Mouse (Mus musculus): Measurements from ENCODE around the gene Vipr1. TPM values are rescaled to one million over a fixed set of nuclear protein-coding genes. Genes with fewer than 3 reads are reported as not detected.

Gene Vipr1
- total and polyA plus RNA-seq, 3 experiments, result 0.08 to 0.11 TPM; not detected in 1

DNA sequence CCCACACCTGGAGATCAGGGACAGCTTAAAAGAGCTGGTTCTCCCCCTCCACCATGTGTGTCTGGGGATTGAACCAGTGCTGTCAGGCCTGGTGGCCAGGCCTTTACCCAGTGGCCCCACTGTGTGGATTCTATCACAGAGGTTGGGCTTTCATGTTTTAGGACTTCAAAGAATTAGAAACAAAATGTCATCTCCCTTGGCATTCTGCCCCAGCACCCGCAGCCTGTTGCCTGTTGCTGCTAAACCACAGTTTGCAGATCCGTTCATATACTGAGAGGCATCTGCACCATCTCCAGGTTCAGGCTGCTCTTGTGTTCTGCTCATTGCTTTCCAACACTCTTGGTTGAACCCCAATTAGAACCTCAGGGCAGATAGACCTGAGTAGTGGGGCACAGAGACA is 40.1 kb upstream of the Vipr1 start:
- peaks cover 5% of the 10 kb centered on the region for H3K9me3 ChIP-seq (replicated peaks; ENCODE audit: low read length)
- H3K4me3 ChIP-seq (replicated peaks in 1 of 3; ENCODE audit: low read depth in 2 of 3, low read length in 2 of 3, poor library complexity in 1 of 3), result no peak overlapping the region
- in situ Hi-C loops (cut with MboI; ENCODE audit: low pct_ligation_motif_present, low pct_unique_long_range_greater_than_20kb, low sequenced_read_pairs), result loop anchor here (5.0 kb wide), 1 partner anchor 120 kb away; no protein-coding TSS in a partner anchor
- H3K27ac ChIP-seq (ENCODE audit: insufficient read depth, low read depth), result no peak overlapping the region
- H3K79me2 ChIP-seq (replicated peaks; ENCODE audit: control insufficient read depth, extremely low read depth, insufficient read depth, poor library complexity, severe bottlenecking), result no peaks in the 10 kb centered on the region
- no peak for TF ChIP-seq NELFE (IDR thresholded peaks at IDR 0.05; ENCODE audit: low read depth, low read length)
- no peak for TF ChIP-seq HCFC1 (IDR thresholded peaks at IDR 0.05; ENCODE audit: low read depth, low read length)
- TF ChIP-seq ELF1 (IDR thresholded peaks at IDR 0.05; ENCODE audit: low read depth, low read length), result no peak
- no peak for TF ChIP-seq MXI1 (IDR thresholded peaks at IDR 0.05; ENCODE audit: low read depth, low read length)
- no peak for TF ChIP-seq MAX (IDR thresholded peaks at IDR 0.05; ENCODE audit: low read length)
- no peak for TF ChIP-seq TCF12 (IDR thresholded peaks at IDR 0.05; ENCODE audit: low read depth, low read length)
- no peak for TF ChIP-seq CHD2 (IDR thresholded peaks at IDR 0.05; ENCODE audit: low read length)
- no peak for TF ChIP-seq KAT2A (IDR thresholded peaks at IDR 0.05; ENCODE audit: insufficient replicate concordance, low read length)
- no peak for TF ChIP-seq MEF2A (IDR thresholded peaks at IDR 0.05; ENCODE audit: borderline replicate concordance, low read depth, low read length)
- no peak for TF ChIP-seq BHLHE40 (IDR thresholded peaks at IDR 0.05; ENCODE audit: low read depth, low read length)
- no peak for TF ChIP-seq USF2 (conservative IDR thresholded peaks at IDR 0.05; ENCODE audit: low read depth, low read length)
- no peak for TF ChIP-seq SIN3A (IDR thresholded peaks at IDR 0.05; ENCODE audit: low read length)
- no peak for TF ChIP-seq GABPA (IDR thresholded peaks at IDR 0.05; ENCODE audit: insufficient replicate concordance, low read depth, low read length)
- no peak for TF ChIP-seq POLR2AphosphoS2 (IDR thresholded peaks at IDR 0.05; ENCODE audit: low read depth, low read length)
- no peak for TF ChIP-seq CTCF (conservative IDR thresholded peaks at IDR 0.05 in 1 of 2, IDR thresholded peaks at IDR 0.05 in 1 of 2; ENCODE audit: low read depth in 2 of 2, low read length in 2 of 2)
- no peak for TF ChIP-seq POLR2A (IDR thresholded peaks at IDR 0.05; ENCODE audit: low read depth, low read length)
- no peak for TF ChIP-seq UBTF (IDR thresholded peaks at IDR 0.05; ENCODE audit: low read depth, low read length)
- no peak for TF ChIP-seq ZNF384 (IDR thresholded peaks at IDR 0.05; ENCODE audit: low read depth, low read length)
- TF ChIP-seq IRF4 (IDR thresholded peaks at IDR 0.05; ENCODE audit: low read depth, low read length), result no peak
- TF ChIP-seq PAX5 (IDR thresholded peaks at IDR 0.05; ENCODE audit: low read length), result no peak
- H3K36me3 ChIP-seq (replicated peaks in 1 of 2; ENCODE audit: control insufficient read depth in 1 of 2, insufficient read depth in 1 of 2, low read length in 1 of 2), result no peaks in the 10 kb centered on the region
- H3K4me2 ChIP-seq (ENCODE audit: insufficient read depth, low read depth, poor library complexity, severe bottlenecking), result no peak overlapping the region
- H3K27me3 ChIP-seq (replicated peaks), result no peaks in the 10 kb centered on the region
- no peak overlapping the region for H3K9ac ChIP-seq (ENCODE audit: insufficient read depth, low read depth)
- no peaks in the 10 kb centered on the region; a peak in 1 of 4 replicates for H3K4me1 ChIP-seq (ENCODE audit: control insufficient read depth in 1 of 2, insufficient read depth in 2 of 2)
- DNase-seq (ENCODE audit: extremely low read depth), result no peak
- dilution Hi-C loops (cut with MboI; ENCODE audit: extremely low pct_ligation_motif_present, extremely low pct_unique_long_range_greater_than_20kb, low sequenced_read_pairs), result no loop called here

DNA sequence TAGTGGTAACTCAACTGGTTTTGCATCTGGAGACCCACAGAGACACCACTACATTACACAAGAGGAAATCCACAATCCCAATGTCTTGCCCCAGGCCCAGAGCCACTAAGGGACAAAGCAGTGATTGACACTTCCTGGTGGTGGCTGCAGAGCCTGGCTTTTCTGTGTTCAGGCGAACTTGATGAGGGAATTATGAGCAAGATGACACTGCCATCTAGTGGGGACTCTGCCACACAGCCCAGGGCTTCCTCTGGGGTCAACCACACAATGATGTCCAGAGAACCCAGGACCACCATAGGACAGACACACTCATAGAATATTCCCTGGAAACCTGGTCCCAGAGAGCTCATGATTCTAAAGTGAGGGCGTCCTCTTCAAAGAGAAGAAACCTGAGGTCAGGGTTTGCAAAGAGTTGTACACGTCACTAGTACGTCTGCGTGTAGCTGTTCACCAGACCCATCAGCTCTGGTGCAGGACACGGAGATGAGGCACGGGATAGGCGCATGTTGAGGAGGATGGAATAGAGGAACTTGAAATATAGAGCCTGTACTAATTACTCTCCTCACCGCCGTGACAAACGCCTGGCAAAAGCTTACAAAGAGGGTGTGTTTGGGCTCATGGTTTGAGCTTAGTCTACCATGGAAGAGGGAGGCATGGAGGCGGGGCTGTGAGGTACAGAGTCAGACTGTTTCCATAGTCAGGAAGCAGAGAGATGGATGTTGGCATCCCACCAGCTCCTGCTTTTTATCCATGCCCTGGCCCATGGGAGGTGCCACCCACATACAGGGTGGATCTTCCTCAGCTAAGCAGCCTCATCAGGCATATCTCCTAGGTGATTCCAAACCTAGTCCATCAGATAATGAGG is 36.9 kb upstream of the Vipr1 start:
- TF ChIP-seq CHD1 (IDR thresholded peaks at IDR 0.05; ENCODE audit: low read depth, low read length) (no peak), CTCF (conservative IDR thresholded peaks at IDR 0.05 in 1 of 2, IDR thresholded peaks at IDR 0.05 in 1 of 2; ENCODE audit: low read depth in 2 of 2, low read length in 2 of 2) (peak; percentile 62 to 95), JUND (conservative IDR thresholded peaks at IDR 0.05; ENCODE audit: low read depth, low read length) (no peak), IRF4 (IDR thresholded peaks at IDR 0.05; ENCODE audit: low read depth, low read length) (0 out of 2 replicates have a peak, but pooled peaks have one; percentile 8), RCOR1 (conservative IDR thresholded peaks at IDR 0.05; ENCODE audit: low read depth, low read length) (no peak), ELF1 (IDR thresholded peaks at IDR 0.05; ENCODE audit: low read depth, low read length) (peak; percentile 77), KAT2A (IDR thresholded peaks at IDR 0.05; ENCODE audit: insufficient replicate concordance, low read length) (no peak), HCFC1 (IDR thresholded peaks at IDR 0.05; ENCODE audit: low read depth, low read length) (no peak), ZNF384 (IDR thresholded peaks at IDR 0.05; ENCODE audit: low read depth, low read length) (no peak), SMC3 (IDR thresholded peaks at IDR 0.05; ENCODE audit: low read depth, low read length) (peak; percentile 96), ZC3H11A (IDR thresholded peaks at IDR 0.05; ENCODE audit: low read depth, low read length) (peak; percentile 78), SIN3A (IDR thresholded peaks at IDR 0.05; ENCODE audit: low read length) (no peak), BHLHE40 (IDR thresholded peaks at IDR 0.05; ENCODE audit: low read depth, low read length) (no peak), UBTF (IDR thresholded peaks at IDR 0.05; ENCODE audit: low read depth, low read length) (no peak), MEF2A (IDR thresholded peaks at IDR 0.05; ENCODE audit: borderline replicate concordance, low read depth, low read length) (no peak), POLR2AphosphoS2 (IDR thresholded peaks at IDR 0.05; ENCODE audit: low read depth, low read length) (no peak), RAD21 (IDR thresholded peaks at IDR 0.05; ENCODE audit: low read depth, low read length) (peak; percentile 94)
- Histone ChIP-seq H3K27ac (ENCODE audit: insufficient read depth, low read depth) (no peak overlapping the region), H3K27me3 (replicated peaks) (no peaks in the 10 kb centered on the region), H3K9me3 (replicated peaks; ENCODE audit: low read length) (peaks cover 5% of the 10 kb centered on the region), H3K9ac (ENCODE audit: insufficient read depth, low read depth) (no peak overlapping the region), H3K4me3 (replicated peaks in 1 of 3; ENCODE audit: low read depth in 2 of 3, low read length in 2 of 3, poor library complexity in 1 of 3) (no peak overlapping the region), H3K4me2 (ENCODE audit: insufficient read depth, low read depth, poor library complexity, severe bottlenecking) (no peak overlapping the region), H3K4me1 (ENCODE audit: control insufficient read depth in 1 of 2, insufficient read depth in 2 of 2) (peaks cover 3 to 11% of the 10 kb centered on the region in 2 experiments), H3K36me3 (replicated peaks in 1 of 2; ENCODE audit: control insufficient read depth in 1 of 2, insufficient read depth in 1 of 2, low read length in 1 of 2) (no peaks in the 10 kb centered on the region), H3K79me2 (replicated peaks; ENCODE audit: control insufficient read depth, extremely low read depth, insufficient read depth, poor library complexity, severe bottlenecking) (no peaks in the 10 kb centered on the region)
- in situ Hi-C loops (cut with MboI; ENCODE audit: low pct_ligation_motif_present, low pct_unique_long_range_greater_than_20kb, low sequenced_read_pairs) (no loop called here), dilution Hi-C loops (cut with MboI; ENCODE audit: extremely low pct_ligation_motif_present, extremely low pct_unique_long_range_greater_than_20kb, low sequenced_read_pairs) (no loop called here)
- peak; percentile 65 for DNase-seq (ENCODE audit: extremely low read depth)
